Mouse (Mus musculus): ENCODE measurements at regions not wholly inside any gene's neighbourhood (a gene's known extent, or its start where the extent isn't known, plus 50 kb on each side); places are given as distances from the start of the nearest gene placed in this dataset.
A peak's percentile ranks its signal among the peaks of the same experiment; 100 is the strongest.
"Not testable (repeated sequence)": the region's sequence is repeated elsewhere in the genome, so short reads cannot be mapped to it uniquely, and the experiment has no call there.

DNA sequence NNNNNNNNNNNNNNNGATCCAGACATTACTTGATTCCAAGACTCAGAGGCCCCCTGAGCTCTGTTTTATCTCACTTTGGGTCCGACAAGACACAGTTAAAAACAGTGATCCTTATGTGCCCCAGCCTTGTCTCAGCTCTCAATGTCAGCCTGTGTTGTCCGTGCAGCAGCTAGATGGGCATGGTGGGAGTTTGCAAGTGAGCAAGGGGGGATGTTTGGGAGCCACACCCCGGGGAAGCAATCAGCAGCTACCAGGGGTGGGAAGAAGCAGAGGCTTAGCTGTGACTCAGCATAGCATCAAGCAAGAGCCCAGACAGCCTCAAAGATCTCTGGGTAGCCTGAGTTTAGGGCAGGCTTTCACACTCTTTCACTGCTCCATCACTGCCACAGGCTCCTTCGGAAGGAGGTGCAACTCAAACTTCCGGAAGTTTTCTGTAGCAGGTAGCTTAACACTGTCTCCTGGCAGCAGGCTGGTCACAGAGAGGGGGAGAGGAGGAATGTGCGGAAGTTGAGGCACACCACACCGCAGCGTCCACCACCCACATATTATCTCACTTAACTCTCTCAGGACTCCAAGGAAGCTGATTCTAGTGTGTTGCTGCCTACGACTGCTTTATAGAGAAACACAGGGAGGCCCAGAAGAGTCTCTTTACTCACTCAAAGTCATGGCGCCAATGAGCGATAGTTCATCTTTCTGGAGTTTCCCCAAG is 80.2 kb upstream of the Defb33 start:
- peak; percentile 7 for DNase-seq

DNA sequence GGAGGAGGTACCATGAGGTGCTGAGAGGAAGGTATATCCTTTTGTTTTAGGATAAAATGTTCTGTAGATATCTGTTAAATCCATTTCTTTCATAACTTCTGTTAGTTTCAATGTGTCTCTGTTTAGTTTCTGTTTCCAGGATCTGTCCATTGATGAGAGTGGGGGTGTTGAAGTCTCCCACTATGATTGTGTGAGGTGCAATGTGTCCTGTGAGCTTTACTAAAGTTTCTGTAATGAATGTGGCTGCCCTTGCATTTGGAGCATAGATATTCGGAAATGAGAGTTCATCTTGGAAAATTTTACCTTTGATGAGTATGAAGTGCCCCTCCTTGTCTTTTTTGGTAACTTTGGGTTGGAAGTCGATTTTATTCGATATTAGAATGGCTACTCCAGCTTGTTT is 79.0 kb upstream of the Defb33 start:
- peak; percentile 6 for DNase-seq

DNA sequence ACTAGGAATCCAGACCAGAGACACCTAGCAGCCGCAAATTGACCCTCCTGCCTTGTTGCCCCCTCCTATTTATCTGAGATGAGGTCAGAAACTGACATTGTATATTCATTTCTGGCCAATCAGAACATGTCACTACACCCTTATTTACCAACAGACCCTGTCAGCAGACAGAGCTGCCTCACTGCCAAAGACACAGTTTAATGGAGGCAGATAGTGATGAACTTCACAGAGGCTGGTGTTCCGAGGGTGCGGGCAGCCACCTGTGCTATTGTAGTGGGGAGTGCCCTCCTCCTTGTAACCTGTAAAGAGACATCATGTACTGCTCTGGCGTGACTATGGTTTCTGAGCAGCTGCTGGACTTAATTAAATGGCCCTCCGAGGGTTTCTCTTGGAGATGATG is 70.0 kb upstream of the Defb33 start:
- DNase-seq = peak; percentile 19

DNA sequence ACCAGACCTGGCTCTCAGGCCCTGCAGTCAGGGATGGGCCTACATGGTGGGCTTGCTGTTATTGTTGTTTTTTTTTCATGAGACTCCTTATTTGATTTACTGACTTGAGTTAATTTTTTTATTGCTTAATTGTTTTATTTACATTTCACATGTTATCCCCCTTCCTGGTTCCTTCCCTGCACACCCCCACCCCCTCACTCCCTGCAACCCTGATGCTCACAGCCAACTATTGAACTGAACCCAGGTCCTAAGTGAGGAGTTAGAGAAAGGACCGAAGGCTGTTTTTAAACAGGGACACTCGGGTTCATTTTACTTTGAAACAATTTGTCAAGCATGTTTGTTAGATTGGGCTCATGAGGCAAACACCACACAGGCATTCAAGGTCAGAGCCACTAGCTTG is 69.2 kb upstream of the Defb33 start:
- peak; percentile 7 for DNase-seq

DNA sequence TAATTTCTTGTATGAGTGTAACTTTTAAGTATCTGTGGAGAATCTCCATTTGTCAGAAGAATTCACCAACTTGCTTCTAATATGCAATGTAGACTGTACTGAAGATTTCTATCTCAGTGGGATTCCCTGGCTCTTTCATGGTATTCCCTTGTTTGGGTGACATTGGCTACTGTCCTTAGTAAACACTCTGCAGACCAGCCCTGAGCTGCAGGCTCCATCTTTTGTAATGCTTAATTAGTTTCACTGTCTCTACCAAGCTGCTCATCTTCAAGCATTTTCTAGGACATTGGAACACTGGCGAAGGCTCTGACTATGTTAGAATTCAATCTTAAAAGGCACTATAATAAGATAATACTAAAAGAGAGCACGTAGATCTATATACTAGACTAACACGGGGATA is 53.0 kb upstream of the Defb33 start:
- not testable (repeated sequence) for DNase-seq

All from thymus, postnatal 14 days (tissue).